Mouse (Mus musculus): ENCODE data around the gene Cfap100.

GRCm38 (mm10) chr6:90470255-90470654, 41.7 kb upstream of the Cfap100 start:
- TF ChIP-seq POLR2A (IDR thresholded peaks at IDR 0.05; ENCODE audit: low read depth, low read length), result no peak
- no peak for TF ChIP-seq CTCF (IDR thresholded peaks at IDR 0.05; ENCODE audit: extremely low read depth, insufficient read length, insufficient replicate concordance, low read depth, low read length)
